Mouse (Mus musculus) megakaryocyte, embryonic 14.5 days (primary cell): ENCODE data around the gene Olfr994. TPM values are rescaled to one million over a fixed set of nuclear protein-coding genes. Genes with fewer than 3 reads are reported as not detected.

Experiments
- H3K27me3 ChIP-seq: replicated peaks from 2 replicates; pipeline ENCODE3; 2012; ENCODE audit warnings: inconsistent platforms
- H3K36me3 ChIP-seq: replicated peaks from 2 replicates; pipeline ENCODE3; 2012; ENCODE audit warnings: low read length, inconsistent platforms, mixed read lengths
- H3K4me1 ChIP-seq: 2 replicates; pipeline ENCODE4 v1.6.1; 2012; ENCODE audit warnings: inconsistent platforms
- H3K4me3 ChIP-seq: replicated peaks from 2 replicates; pipeline ENCODE3; 2012; ENCODE audit warnings: moderate library complexity, mild to moderate bottlenecking, inconsistent platforms
- H3K9me3 ChIP-seq: 2 replicates; pipeline ENCODE4 v1.6.1; 2012; ENCODE audit warnings: inconsistent platforms
- FLI1 ChIP-seq: IDR thresholded peaks from 2 replicates; pipeline ENCODE4 v1.6.1; 2012; ENCODE audit warnings: low read length, inconsistent platforms, mixed read lengths
- GATA1 ChIP-seq: IDR thresholded peaks from 3 replicates; pipeline ENCODE4 v1.6.1; 2012; ENCODE audit warnings: mixed read lengths, low read length, inconsistent platforms, borderline replicate concordance
- polyA plus RNA-seq: library from polyadenylated mRNA; stranded (reverse); fragments of >175 nt; gene quantifications from 2 replicates; pipeline ENCODE4 v1.2.3, GENCODE M21; 2012; ENCODE audit warnings: low replicate concordance; ENCODE audit not compliant: insufficient read depth

Olfr994 gene
- polyA plus RNA-seq, result not detected in 2 replicates

GRCm38 (mm10) chr2:85436351-85436750 lies at the start of gene Olfr994:
TSS of gene Olfr994 (minus strand) at chr2:85436451.
- Histone ChIP-seq H3K4me3 (no peak within 1 kb of the TSS), H3K36me3 (no peaks in the 10 kb centered on the region), H3K9me3 (no peaks in the 10 kb centered on the region), H3K27me3 (no peaks in the 10 kb centered on the region), H3K4me1 (no peaks in the 10 kb centered on the region)
- no peak for TF ChIP-seq GATA1
- no peak for TF ChIP-seq FLI1

- H3K4me1 ChIP-seq, result no peaks in the 10 kb centered on the region
- no peaks in the 10 kb centered on the region for H3K9me3 ChIP-seq
- no peak overlapping the region for H3K4me3 ChIP-seq
- H3K36me3 ChIP-seq, result no peaks in the 10 kb centered on the region
- H3K27me3 ChIP-seq, result no peaks in the 10 kb centered on the region
- TF ChIP-seq FLI1 (no peak), GATA1 (no peak)
Measured at GRCm38 (mm10) chr2:85466801-85467325, 30.6 kb upstream of the Olfr994 start.

DNA sequence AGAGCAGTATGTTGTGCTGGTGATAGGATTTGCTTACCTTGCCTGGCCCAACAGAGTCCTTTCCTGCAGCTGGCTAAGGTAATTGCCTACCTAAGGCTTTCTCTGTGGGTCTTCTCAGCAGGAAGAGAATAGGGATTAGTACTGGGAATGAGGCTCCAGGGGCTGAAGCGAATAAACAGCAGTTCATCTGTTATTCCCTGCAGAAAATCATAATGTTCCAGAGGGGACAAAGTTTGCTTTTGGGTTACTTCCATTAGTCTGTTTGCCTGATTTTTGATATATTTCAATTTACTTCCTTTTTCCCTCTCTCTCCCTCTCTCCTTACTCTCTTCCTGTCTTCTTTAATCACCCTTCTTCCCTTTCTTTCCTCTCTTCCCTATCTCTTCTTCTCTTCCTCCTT lies 7.3 kb upstream of the Olfr994 start, which contains the start of gene Olfr995:
TSS of gene Olfr995 (minus strand) at position 101 of the 400 bp plus-strand sequence.
- Histone ChIP-seq H3K36me3 (no peaks in the 10 kb centered on the region), H3K4me1 (no peaks in the 10 kb centered on the region), H3K4me3 (no peak within 1 kb of the TSS), H3K27me3 (no peaks in the 10 kb centered on the region), H3K9me3 (no peaks in the 10 kb centered on the region)
- no peak for TF ChIP-seq FLI1
- TF ChIP-seq GATA1, result no peak

DNA sequence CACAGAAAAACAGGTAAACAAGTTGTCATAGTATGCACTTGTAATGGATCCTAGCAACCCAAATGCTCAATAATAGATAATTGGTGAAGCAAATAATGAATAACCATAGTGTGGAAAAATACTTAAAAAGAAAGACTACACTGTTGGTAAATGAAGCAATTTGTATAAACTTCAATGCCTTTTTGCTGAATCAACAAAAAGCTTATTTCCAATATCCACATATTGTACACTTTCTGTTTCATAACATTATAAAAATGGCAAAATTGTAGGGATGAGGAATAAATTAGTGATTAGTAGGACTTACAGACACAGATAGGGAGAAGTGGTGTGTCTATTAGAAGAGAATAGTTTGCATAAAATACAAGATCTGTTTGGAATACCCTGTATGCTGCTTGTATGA lies 6.3 kb upstream of the Olfr994 start:
- H3K36me3 ChIP-seq, result no peaks in the 10 kb centered on the region
- H3K9me3 ChIP-seq, result no peaks in the 10 kb centered on the region

DNA sequence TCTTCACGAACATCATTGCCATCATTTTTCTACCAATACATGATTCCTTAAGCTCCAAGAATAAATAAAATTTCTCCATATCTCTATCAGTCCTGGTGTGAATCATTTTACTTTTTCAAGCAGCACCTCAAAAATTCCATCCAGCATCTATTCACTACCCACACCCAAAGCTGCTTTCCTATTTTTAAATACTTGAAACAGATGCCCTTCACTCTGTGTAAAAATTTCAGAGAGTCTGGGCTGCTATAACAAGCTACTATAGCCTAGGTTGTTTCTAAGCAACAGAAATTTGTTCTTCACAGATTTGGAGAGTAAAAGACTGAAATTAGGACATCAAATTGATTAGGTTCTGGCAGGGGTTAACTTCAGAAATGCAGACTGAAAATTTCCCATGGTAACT lies 10.4 kb downstream of the Olfr994 start:
- Histone ChIP-seq H3K36me3 (no peaks in the 10 kb centered on the region), H3K27me3 (no peaks in the 10 kb centered on the region), H3K4me3 (no peak overlapping the region), H3K4me1 (no peaks in the 10 kb centered on the region), H3K9me3 (peaks cover 4% of the 10 kb centered on the region; the same call in 1 of the 2 replicates)
- no peak for TF ChIP-seq GATA1
- no peak for TF ChIP-seq FLI1

More for the DNA sequence above, 6.3 kb upstream of the Olfr994 start:
- no peaks in the 10 kb centered on the region for H3K27me3 ChIP-seq
- H3K4me1 ChIP-seq, result no peaks in the 10 kb centered on the region
- no peak overlapping the region for H3K4me3 ChIP-seq
- TF ChIP-seq GATA1 (no peak), FLI1 (no peak)

GRCm38 (mm10) chr2:85414777-85415176 lies 21.5 kb downstream of the Olfr994 start, which contains the start of gene Olfr993:
TSS of gene Olfr993 (minus strand) at chr2:85414877.
- no peaks in the 10 kb centered on the region for H3K4me1 ChIP-seq
- H3K4me3 ChIP-seq, result no peak within 1 kb of the TSS
- no peaks in the 10 kb centered on the region for H3K9me3 ChIP-seq
- no peaks in the 10 kb centered on the region for H3K36me3 ChIP-seq
- TF ChIP-seq GATA1, result no peak
- no peak for TF ChIP-seq FLI1
- H3K27me3 ChIP-seq, result no peaks in the 10 kb centered on the region

DNA sequence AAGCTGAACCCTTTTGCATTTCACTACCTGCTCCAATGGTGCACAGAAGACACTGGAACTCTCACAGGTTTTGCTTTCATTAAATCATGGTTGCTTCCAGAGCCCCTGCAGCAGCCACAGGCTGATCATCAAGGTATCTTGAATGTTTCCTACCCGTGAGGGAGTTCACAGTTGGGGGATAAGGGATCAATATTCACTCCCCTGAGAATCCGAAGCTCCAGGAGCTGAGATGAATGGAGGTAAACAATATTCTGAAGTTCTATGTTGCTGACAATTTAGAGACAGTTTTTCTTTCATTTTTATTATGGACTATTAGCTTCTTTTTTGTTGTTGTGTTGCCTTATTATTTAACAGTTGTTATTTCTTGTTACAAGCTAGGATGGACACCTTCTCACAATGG lies 26.9 kb downstream of the Olfr994 start, which contains the start of gene Olfr992:
TSS of gene Olfr992 (minus strand) at position 101 of the 400 bp plus-strand sequence.
- Histone ChIP-seq H3K9me3 (no peaks in the 10 kb centered on the region), H3K36me3 (no peaks in the 10 kb centered on the region), H3K4me1 (no peaks in the 10 kb centered on the region), H3K27me3 (no peaks in the 10 kb centered on the region), H3K4me3 (no peak within 1 kb of the TSS)
- TF ChIP-seq GATA1 (no peak), FLI1 (no peak)

Other genes with a start within 250 kb of the Olfr994 start
- gene Lrrc55, start 239.3 kb downstream of the Olfr994 start, polyA plus RNA-seq, result not detected in 2 replicates
- gene Olfr987, start 97.1 kb downstream of the Olfr994 start, polyA plus RNA-seq, result not detected in 2 replicates
- not detected in 2 replicates for gene Olfr988, start 73.2 kb downstream of the Olfr994 start, polyA plus RNA-seq
- not detected in 2 replicates for gene Olfr992, start 27.0 kb downstream of the Olfr994 start, polyA plus RNA-seq
- not detected in 2 replicates for gene Olfr993, start 21.6 kb downstream of the Olfr994 start, polyA plus RNA-seq
- not detected in 2 replicates for gene Olfr995, start 7.2 kb upstream of the Olfr994 start, polyA plus RNA-seq
- gene 4833423E24Rik, start 82.6 kb upstream of the Olfr994 start, polyA plus RNA-seq, result not detected in 2 replicates
- not detected in 2 replicates for gene Olfr996, start 142.8 kb upstream of the Olfr994 start, polyA plus RNA-seq
- gene Olfr998, start 152.5 kb upstream of the Olfr994 start, polyA plus RNA-seq, result 3.0 TPM in 1 of 2 replicates, not detected in the other
- gene Olfr1000, start 175.5 kb upstream of the Olfr994 start, polyA plus RNA-seq, result not detected in 2 replicates
- not detected in 2 replicates for gene Olfr1002, start 214.3 kb upstream of the Olfr994 start, polyA plus RNA-seq
- not detected in 2 replicates for gene Olfr154, start 228.0 kb upstream of the Olfr994 start, polyA plus RNA-seq
- not detected in 2 replicates for gene Olfr1006, start 242.3 kb upstream of the Olfr994 start, polyA plus RNA-seq